Mouse (Mus musculus) erythroblast, embryonic 14.5 days (primary cell): ENCODE results near the gene Inpp5a.

Experiments
- GATA1 ChIP-seq: IDR thresholded peaks from 2 replicates; pipeline ENCODE4 v1.6.1; 2012; ENCODE audit warnings: low read length, inconsistent platforms, mixed read lengths
- TAL1 ChIP-seq: IDR thresholded peaks from 3 replicates; pipeline ENCODE4 v1.6.1; 2012; ENCODE audit warnings: low read length, inconsistent platforms, mixed read lengths

- no peak for TF ChIP-seq GATA1
- TF ChIP-seq TAL1, result no peak
Measured at GRCm38 (mm10) chr7:139406581-139406980, 17.7 kb downstream of the Inpp5a start.
